Mouse (Mus musculus): Measurements from ENCODE around the gene Gm28047.

DNA sequence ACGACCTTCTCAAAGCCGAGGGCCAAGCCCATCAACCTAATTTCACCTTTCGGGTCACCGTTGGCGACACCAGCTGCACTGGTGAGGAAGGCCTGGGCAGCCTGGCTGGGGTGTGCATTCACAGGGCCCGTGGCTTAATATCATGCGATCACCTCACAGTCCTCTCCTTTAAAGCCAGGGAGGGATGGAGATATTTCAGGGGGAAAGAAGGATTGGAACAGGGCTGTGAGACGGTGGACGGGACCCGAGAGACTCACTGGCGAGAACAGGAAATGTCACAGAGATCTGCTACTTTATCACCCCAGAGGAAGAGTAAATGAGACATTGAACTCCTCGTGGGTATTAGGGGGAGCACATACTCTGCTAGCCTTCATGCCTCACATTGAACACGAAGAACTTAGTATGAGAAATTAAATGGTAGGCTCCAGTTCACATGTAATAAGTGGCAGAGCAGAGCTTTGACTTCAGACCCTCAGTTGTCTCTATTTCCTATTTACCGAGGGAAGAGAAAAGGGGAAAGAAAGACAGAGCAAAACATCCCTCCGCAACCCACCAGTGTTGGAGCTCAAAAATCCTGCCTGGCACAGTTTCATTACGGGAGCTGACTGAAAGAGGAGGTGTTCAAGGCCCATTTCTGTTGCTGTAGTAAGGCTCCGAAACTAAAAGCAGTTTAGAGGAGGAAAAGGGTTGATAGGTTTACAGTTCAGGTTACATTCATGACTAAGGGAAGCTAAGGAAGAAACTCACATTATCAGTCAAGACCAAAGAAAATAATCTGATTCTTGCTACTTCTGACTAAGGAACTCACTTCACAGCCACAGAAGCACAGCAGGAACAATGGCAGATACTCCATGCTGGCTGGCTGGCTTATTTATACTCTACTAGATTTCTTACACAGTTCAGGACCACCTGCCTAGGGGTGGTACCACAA is 105.4 kb downstream of the Gm28047 start:
- TF ChIP-seq CTCF (IDR thresholded peaks at IDR 0.05; ENCODE audit: insufficient read depth, low read depth, low read length) = no peak
- no peak for TF ChIP-seq POLR2A (IDR thresholded peaks at IDR 0.05; ENCODE audit: insufficient read depth, low read depth, low read length)

Data from olfactory bulb, adult 2 months (tissue).